Mouse (Mus musculus) embryonic facial prominence, embryonic 15.5 days (tissue): ENCODE measurements around the gene Klf1. TPM values are rescaled to one million over a fixed set of nuclear protein-coding genes. Genes with fewer than 3 reads are reported as not detected.
"Not testable (repeated sequence)": the region's sequence is repeated elsewhere in the genome, so short reads cannot be mapped to it uniquely, and the experiment has no call there.

Source experiments
- ATAC-seq: fragments of 200-750 bp; cut with Nextera tagmentation; 2 replicates; pipeline ENCODE4 v1.8.0; 2017; ENCODE audit warnings: low read depth, moderate TSS enrichment; ENCODE audit not compliant: insufficient number of reproducible peaks, low FRiP score, low TSS enrichment
- H3K27ac ChIP-seq: fragments of 300-500 bp; sonication (generic); replicated peaks from 2 replicates; pipeline ENCODE4 v1.5.1; 2015; ENCODE audit warnings: mild to moderate bottlenecking, inconsistent platforms
- H3K27me3 ChIP-seq: fragments of 300-500 bp; sonication (generic); 2 replicates; pipeline ENCODE4 v1.6.1; 2015; ENCODE audit warnings: inconsistent platforms
- H3K36me3 ChIP-seq: fragments of 300-500 bp; sonication (generic); 2 replicates; pipeline ENCODE4 v1.6.1; 2015; ENCODE audit warnings: mild to moderate bottlenecking, inconsistent platforms
- H3K4me1 ChIP-seq: fragments of 300-500 bp; sonication (generic); 2 replicates; pipeline ENCODE4 v1.6.1; 2015; ENCODE audit warnings: inconsistent platforms
- H3K4me2 ChIP-seq: fragments of 300-500 bp; sonication (generic); replicated peaks from 2 replicates; pipeline ENCODE4 v1.6.1; 2015; ENCODE audit warnings: mild to moderate bottlenecking, inconsistent platforms
- H3K4me3 ChIP-seq: fragments of 300-500 bp; sonication (generic); replicated peaks from 2 replicates; pipeline ENCODE4 v1.5.1; 2015; ENCODE audit warnings: mild to moderate bottlenecking, inconsistent platforms
- H3K9ac ChIP-seq: fragments of 300-500 bp; sonication (generic); 2 replicates; pipeline ENCODE4 v1.6.1; 2015; ENCODE audit warnings: inconsistent platforms
- H3K9me3 ChIP-seq: fragments of 300-500 bp; sonication (generic); replicated peaks from 2 replicates; pipeline ENCODE4 v1.6.1; 2016; ENCODE audit warnings: inconsistent platforms
- WGBS: fragments of 180-500 bp; shearing (Covaris S2); methylation state at CpG from one replicate; pipeline ENCODE4 v1.1.7; 2015; 5-methylcytosine and 5-hydroxymethylcytosine counted together
- polyA plus RNA-seq: library from polyadenylated mRNA; unstranded; fragments of >200 nt; fragmentation: Nextera tagmentation; extraction: Ambion mirVana; gene quantifications from 2 replicates; pipeline ENCODE4 v1.2.1, GENCODE M21; 2015

The Klf1 gene
- polyA plus RNA-seq, 1 experiment from 2014 or later: 1.6 TPM

GRCm38 (mm10) chr8:84907979-84908378, 6.3 kb downstream of the Klf1 start:
- peak overlapping the region; percentile 71 for H3K4me2 ChIP-seq
- not testable (repeated sequence) for ATAC-seq, H3K9me3 ChIP-seq, H3K36me3 ChIP-seq, H3K9ac ChIP-seq
- WGBS: 22% methylated on average over 7 of the region's 7 CpGs
- peaks cover 33% of the 10 kb centered on the region for H3K4me1 ChIP-seq
- H3K27ac ChIP-seq: peak overlapping the region; percentile 71
- peak overlapping the region; percentile 62 for H3K4me3 ChIP-seq
- peaks cover 24% of the 10 kb centered on the region for H3K27me3 ChIP-seq

DNA sequence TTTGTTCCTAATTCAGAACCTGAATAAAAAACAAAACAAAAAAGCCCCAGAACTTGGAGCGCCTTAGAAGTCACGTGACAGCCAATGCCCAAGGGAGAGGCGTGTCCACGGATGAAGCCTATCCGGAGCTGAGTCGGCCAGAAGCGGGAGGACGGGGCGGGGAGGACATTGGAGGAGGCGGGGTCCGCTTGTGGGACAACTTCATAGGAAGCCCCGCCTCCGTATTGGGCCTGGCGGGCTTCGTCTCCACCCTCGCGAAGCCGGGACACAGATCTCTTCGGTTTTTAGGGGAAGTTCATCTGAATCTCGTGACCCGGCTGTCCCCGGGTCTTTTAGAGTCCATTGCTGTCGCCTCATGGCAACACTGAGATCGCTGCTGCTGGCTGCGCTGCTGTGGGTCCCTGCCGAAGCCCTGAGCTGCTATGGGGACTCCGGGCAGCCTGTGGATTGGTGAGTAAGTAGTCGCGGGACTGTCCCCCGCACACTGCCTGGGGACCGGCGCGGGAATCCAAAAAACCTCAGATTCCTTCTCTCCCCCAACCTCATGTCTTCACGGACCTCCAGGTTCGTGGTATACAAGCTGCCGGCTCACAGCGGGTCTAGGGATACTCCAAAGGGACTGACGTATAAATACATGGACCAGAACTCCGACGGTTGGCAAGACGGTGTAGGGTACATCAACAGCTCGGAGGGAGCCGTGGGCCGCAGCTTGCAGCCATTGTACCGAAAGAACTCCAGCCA, 6.9 kb downstream of the Klf1 start, which contains the start of gene Dnase2a:
Dnase2a (plus strand) TSS at position 140 of the 741 bp plus-strand sequence.
- peak within 1 kb of the TSS; percentile 71 for H3K27ac ChIP-seq
- under 1% methylated on average over 45 of the region's 45 CpGs for WGBS

GRCm38 (mm10) chr8:84909162-84909767, 7.5 kb downstream of the Klf1 start:
- peaks cover 32% of the 10 kb centered on the region for H3K4me1 ChIP-seq
- ATAC-seq: no peak
- H3K9ac ChIP-seq: peak overlapping the region; percentile 44
- H3K9me3 ChIP-seq: no peaks in the 10 kb centered on the region
- H3K36me3 ChIP-seq: no peaks in the 10 kb centered on the region
- peaks cover 32% of the 10 kb centered on the region for H3K27me3 ChIP-seq
- H3K27ac ChIP-seq: peak overlapping the region; percentile 68; the same call in 1 of the 2 replicates
- peak overlapping the region; percentile 71 for H3K4me2 ChIP-seq
- peak overlapping the region; percentile 62 for H3K4me3 ChIP-seq
- whole genome bisulfite sequencing: 49% methylated on average over 20 of the region's 20 CpGs

More for the DNA sequence above, 6.9 kb downstream of the Klf1 start, which contains the start of gene Dnase2a:
- peak within 1 kb of the TSS; percentile 44 for H3K9ac ChIP-seq
- no peaks in the 10 kb centered on the region for H3K9me3 ChIP-seq
- peak within 1 kb of the TSS; percentile 71 for H3K4me2 ChIP-seq
- H3K36me3 ChIP-seq: no peaks in the 10 kb centered on the region
- H3K4me3 ChIP-seq: peak within 1 kb of the TSS; percentile 62
- H3K4me1 ChIP-seq: peaks cover 34% of the 10 kb centered on the region
- ATAC-seq: peak; percentile 93
- peaks cover 27% of the 10 kb centered on the region for H3K27me3 ChIP-seq

DNA sequence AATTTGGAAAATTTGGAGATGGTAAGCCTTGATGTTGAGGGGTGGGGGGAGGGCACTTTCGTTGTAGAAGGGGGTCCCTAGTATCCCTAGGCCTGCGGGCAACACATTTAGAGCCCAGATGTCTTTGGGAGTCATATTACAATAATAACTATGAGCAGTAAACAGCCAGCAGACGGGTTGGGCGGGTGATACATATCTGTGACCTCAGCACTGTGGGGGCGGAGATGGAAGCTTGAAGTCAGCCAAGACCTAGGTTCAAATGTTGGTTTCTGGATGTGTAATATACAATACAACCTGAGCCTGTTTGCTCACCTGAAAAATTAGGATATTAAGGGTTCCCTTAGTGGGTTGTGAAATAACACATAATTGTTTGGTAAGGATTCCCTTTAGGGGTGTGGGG, 8.2 kb downstream of the Klf1 start:
- no peak for ATAC-seq
- H3K27me3 ChIP-seq: peaks cover 32% of the 10 kb centered on the region
- WGBS: 43% methylated on average over 5 of the region's 5 CpGs
- peak overlapping the region; percentile 71 for H3K4me2 ChIP-seq
- no peak overlapping the region for H3K27ac ChIP-seq
- H3K9me3 ChIP-seq: no peaks in the 10 kb centered on the region
- peaks cover 32% of the 10 kb centered on the region for H3K4me1 ChIP-seq
- H3K36me3 ChIP-seq: no peaks in the 10 kb centered on the region
- H3K4me3 ChIP-seq: peak overlapping the region; percentile 62; the same call in 1 of the 2 replicates
- no peak overlapping the region for H3K9ac ChIP-seq

GRCm38 (mm10) chr8:84910551-84910950, 8.8 kb downstream of the Klf1 start:
- Histone ChIP-seq H3K4me3 (no peak overlapping the region), H3K9ac (no peak overlapping the region), H3K27ac (no peak overlapping the region), H3K9me3 (no peaks in the 10 kb centered on the region), H3K27me3 (peaks cover 32% of the 10 kb centered on the region), H3K4me2 (no peak overlapping the region), H3K4me1 (peaks cover 32% of the 10 kb centered on the region), H3K36me3 (no peaks in the 10 kb centered on the region)
- 80% methylated on average over 6 of the region's 6 CpGs for WGBS
- ATAC-seq: no peak

DNA sequence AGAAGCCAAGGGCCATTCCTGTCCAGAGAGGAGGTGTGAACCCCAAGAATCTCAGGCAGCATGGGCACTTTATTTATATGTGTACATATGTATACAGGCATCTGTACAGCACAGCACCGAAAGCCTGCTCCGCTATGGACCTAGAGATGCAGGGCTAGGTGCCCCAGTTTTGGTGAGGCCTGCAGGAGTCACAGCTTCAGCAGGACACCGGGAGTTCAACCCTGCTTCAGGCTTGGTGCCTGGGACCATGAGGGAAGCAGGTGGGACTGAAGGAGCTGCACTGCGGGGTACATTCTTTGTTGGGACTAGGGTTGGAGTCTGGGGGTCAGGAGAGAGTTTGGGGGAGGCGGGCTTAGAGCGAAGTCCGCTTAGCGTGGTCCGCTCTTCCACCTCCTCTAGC, 10.1 kb downstream of the Klf1 start:
- WGBS: 86% methylated on average over 9 of the region's 9 CpGs
- Histone ChIP-seq H3K9me3 (no peaks in the 10 kb centered on the region), H3K4me2 (no peak overlapping the region), H3K36me3 (no peaks in the 10 kb centered on the region), H3K9ac (no peak overlapping the region), H3K4me1 (peaks cover 32% of the 10 kb centered on the region), H3K27ac (no peak overlapping the region), H3K27me3 (peaks cover 32% of the 10 kb centered on the region), H3K4me3 (0 out of 2 replicates have a peak overlapping the region, but pooled peaks have one; percentile 42)
- ATAC-seq: no peak

DNA sequence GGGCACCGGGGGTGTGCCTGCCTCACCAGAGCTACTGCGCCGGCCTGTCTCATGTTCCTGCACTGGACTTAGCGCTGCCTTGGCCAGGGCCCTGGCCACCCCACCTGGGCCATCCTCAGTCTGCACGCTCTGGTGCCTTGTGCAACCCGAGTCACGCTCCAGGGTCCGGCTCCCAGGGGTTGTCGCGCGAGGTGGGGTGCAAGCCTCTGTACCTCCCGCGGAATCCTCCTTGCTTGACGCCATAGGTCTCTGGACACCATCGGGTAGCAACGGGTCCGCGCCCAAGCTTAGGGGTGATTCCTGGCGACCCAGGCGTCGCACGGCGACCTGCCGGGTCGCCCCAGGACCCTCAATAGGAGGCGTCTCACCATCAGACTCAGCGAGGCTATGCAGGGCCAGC, 10.7 kb downstream of the Klf1 start:
- ATAC-seq: no peak
- Histone ChIP-seq H3K4me3 (peak overlapping the region; percentile 42), H3K4me1 (peaks cover 32% of the 10 kb centered on the region), H3K9me3 (no peaks in the 10 kb centered on the region), H3K27me3 (peaks cover 35% of the 10 kb centered on the region), H3K27ac (no peak overlapping the region), H3K4me2 (peak overlapping the region; percentile 83), H3K9ac (no peak overlapping the region), H3K36me3 (no peaks in the 10 kb centered on the region)
- WGBS: 20% methylated on average over 27 of the region's 27 CpGs

GRCm38 (mm10) chr8:84912895-84913501, 11.3 kb downstream of the Klf1 start:
- Histone ChIP-seq H3K27ac (no peak overlapping the region), H3K4me3 (peak overlapping the region; percentile 42), H3K27me3 (peaks cover 42% of the 10 kb centered on the region), H3K36me3 (no peaks in the 10 kb centered on the region), H3K9me3 (no peaks in the 10 kb centered on the region), H3K9ac (no peak overlapping the region), H3K4me1 (peaks cover 32% of the 10 kb centered on the region), H3K4me2 (peak overlapping the region; percentile 83)
- ATAC-seq: no peak
- under 1% methylated on average over 55 of the region's 55 CpGs for WGBS

- H3K9me3 ChIP-seq: no peaks in the 10 kb centered on the region
- no peak overlapping the region for H3K9ac ChIP-seq
- H3K27ac ChIP-seq: no peak overlapping the region
- H3K4me1 ChIP-seq: peaks cover 32% of the 10 kb centered on the region
- H3K27me3 ChIP-seq: peaks cover 45% of the 10 kb centered on the region
- no peak for ATAC-seq
- peak overlapping the region; percentile 42 for H3K4me3 ChIP-seq
- no peaks in the 10 kb centered on the region for H3K36me3 ChIP-seq
- peak overlapping the region; percentile 83 for H3K4me2 ChIP-seq
- 12% methylated on average over 9 of the region's 9 CpGs for WGBS
These were observed 11.8 kb downstream of the Klf1 start for GRCm38 (mm10) chr8:84913502-84913900.

GRCm38 (mm10) chr8:84913960-84914359, 12.2 kb downstream of the Klf1 start:
- peaks cover 45% of the 10 kb centered on the region for H3K27me3 ChIP-seq
- no peaks in the 10 kb centered on the region for H3K9me3 ChIP-seq
- no peak overlapping the region for H3K27ac ChIP-seq
- H3K36me3 ChIP-seq: no peaks in the 10 kb centered on the region
- no peak overlapping the region for H3K9ac ChIP-seq
- H3K4me1 ChIP-seq: peaks cover 30% of the 10 kb centered on the region
- H3K4me2 ChIP-seq: peak overlapping the region; percentile 83
- WGBS: 31% methylated on average over 4 of the region's 4 CpGs
- H3K4me3 ChIP-seq: no peak overlapping the region
- no peak for ATAC-seq

GRCm38 (mm10) chr8:84915269-84915668, 13.5 kb downstream of the Klf1 start:
- H3K36me3 ChIP-seq: no peaks in the 10 kb centered on the region
- peaks cover 44% of the 10 kb centered on the region for H3K27me3 ChIP-seq
- H3K4me2 ChIP-seq: no peak overlapping the region
- peaks cover 18% of the 10 kb centered on the region for H3K4me1 ChIP-seq
- H3K4me3 ChIP-seq: no peak overlapping the region
- no peak overlapping the region for H3K9ac ChIP-seq
- ATAC-seq: no peak
- 80% methylated on average over 8 of the region's 8 CpGs for WGBS
- no peak overlapping the region for H3K27ac ChIP-seq
- H3K9me3 ChIP-seq: no peaks in the 10 kb centered on the region
